8 mouse cellular contexts compared by ENCODE assay signal in the genomic region with DNA sequence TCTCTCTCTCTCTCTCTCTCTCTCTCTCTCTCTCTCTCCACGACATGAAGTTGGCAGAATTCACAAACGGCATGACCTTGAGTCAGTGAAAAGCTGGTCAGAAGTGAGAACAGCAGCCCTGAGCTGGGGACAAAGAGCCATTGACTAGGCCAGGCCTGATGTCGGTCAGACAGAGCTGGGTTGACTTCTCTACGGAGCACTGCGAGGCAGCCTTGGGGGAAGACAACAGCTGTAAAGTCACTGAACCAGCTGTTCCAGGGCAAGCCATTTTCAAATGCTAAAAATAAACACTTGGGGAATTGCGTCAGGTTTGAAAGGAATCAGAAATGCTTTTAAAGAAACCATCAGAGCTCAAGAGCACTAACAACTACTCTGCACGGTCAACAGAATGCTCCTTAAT. TPM values are rescaled to one million over a fixed set of nuclear protein-coding genes. Genes with fewer than 3 reads are reported as not detected.
A peak's percentile ranks its signal among the peaks of the same experiment; 100 is the strongest.
DNase-seq lines count a peak whose midpoint lies in the region; ATAC-seq and TF ChIP-seq lines count a peak whose summit lies in the region.

No protein-coding gene starts in this region.

- H3K27me3 ChIP-seq in lung, embryonic 14.5 days (ENCODE audit: insufficient read depth, low read length): no peaks in the 10 kb centered on the region

- peak overlapping the region; percentile 44; the same call in 1 of the 2 replicates for H3K27ac ChIP-seq in lung, embryonic 14.5 days (ENCODE audit: low read depth)

- no peaks in the 10 kb centered on the region for H3K9me3 ChIP-seq in lung, embryonic 14.5 days (ENCODE audit: low read depth, low read length)

- H3K4me2 ChIP-seq in lung, embryonic 14.5 days: no peak overlapping the region

- peak; percentile 64; the same call in 1 of the 2 replicates for ATAC-seq in lung, embryonic 14.5 days (ENCODE audit: insufficient read depth)

- peaks cover 22% of the 10 kb centered on the region for H3K4me1 ChIP-seq in lung, embryonic 14.5 days (ENCODE audit: insufficient read depth)

- peak; percentile 33 for DNase-seq in kidney, adult 9 months
- no peak for DNase-seq in kidney, adult 18-20 months
- peak; percentile 65 for DNase-seq in adrenal gland, adult 2 months
- peak; percentile 66 for DNase-seq in heart, adult 8-10 months (ENCODE audit: low spot score)
- peak; percentile 76 for DNase-seq in lung, embryonic 14.5 days
- DNase-seq in spleen, adult 18-20 months: no peak
- DNase-seq in natural killer cell, adult 2 months (ENCODE audit: low spot score in 2 of 2): no peak
- DNase-seq in MN1 (ENCODE audit: low spot score): no peak

- WGBS in lung, embryonic 14.5 days: 17% methylated on average over 7 of the region's 7 CpGs

- no peak overlapping the region for H3K4me3 ChIP-seq in lung, embryonic 14.5 days (ENCODE audit: low read depth, low read length)

- no peaks in the 10 kb centered on the region for H3K36me3 ChIP-seq in lung, embryonic 14.5 days (ENCODE audit: insufficient read depth)

- TF ChIP-seq CTCF in lung, embryonic 14.5 days (IDR thresholded peaks at IDR 0.05; ENCODE audit: low read depth): no peak

- no peak overlapping the region for H3K9ac ChIP-seq in lung, embryonic 14.5 days

RNA-seq across cellular contexts. Expression of a gene that starts 13.2 kb away (rescaled TPM):
- 10 to 100 TPM; 58.7 to 79.0 TPM for total RNA-seq in adrenal gland, adult 2 months (2021)
- polyA plus RNA-seq in adrenal gland, adult 2 months (2012; rRNA removed): 18.1 and 19.6 TPM in 2 replicates
- total RNA-seq in heart, adult 8-10 months (2022): 10 to 100 TPM; 84.5 to 87.7 (median 86.8) TPM
- 9.5 and 10.7 TPM in 2 replicates for polyA plus RNA-seq in lung, embryonic 14.5 days (2014; fragmentation: Nextera tagmentation; extraction: Ambion mirVana)

RNA-seq across cellular contexts. Expression of a gene that starts 58.4 kb away (rescaled TPM):
- total RNA-seq in adrenal gland, adult 2 months (2021): 10 to 100 TPM; 27.3 to 29.3 TPM
- polyA plus RNA-seq in adrenal gland, adult 2 months (2012; rRNA removed): 4.5 and 7.0 TPM in 2 replicates
- 10 to 100 TPM; 12.1 to 18.4 (median 16.2) TPM for total RNA-seq in heart, adult 8-10 months (2022)
- polyA plus RNA-seq in lung, embryonic 14.5 days (2014; fragmentation: Nextera tagmentation; extraction: Ambion mirVana): 57.8 and 61.9 TPM in 2 replicates

Comparison
In these comparisons a context has a peak if more than half of its experiments do, and no peak if none do; other contexts are left out.
1. DNase-seq: peak in kidney, adult 9 months (single experiment), adrenal gland, adult 2 months (single experiment), heart, adult 8-10 months (single experiment) and lung, embryonic 14.5 days (single experiment); none in kidney, adult 18-20 months (single experiment), spleen, adult 18-20 months (0 of 2), natural killer cell, adult 2 months (0 of 2) and MN1 (single experiment).